Mouse (Mus musculus): ENCODE results near the gene Zfp933.
"Not testable (repeated sequence)": the region's sequence is repeated elsewhere in the genome, so short reads cannot be mapped to it uniquely, and the experiment has no call there.

- not testable (repeated sequence) for TF ChIP-seq CTCF, EP300 (IDR thresholded peaks at IDR 0.05)
These were observed 8.9 kb downstream of the Zfp933 start for GRCm38 (mm10) chr4:147839282-147839681.

All from lung, postnatal 0 days (tissue).